Mouse (Mus musculus) hindbrain, embryonic 16.5 days (tissue): ENCODE results near the gene Tmem240. TPM values are rescaled to one million over a fixed set of nuclear protein-coding genes. Genes with fewer than 3 reads are reported as not detected.

ENCODE experiments used
- ATAC-seq: fragments of 200-750 bp; cut with Nextera tagmentation; 2 replicates; pipeline ENCODE4 v1.8.0; 2017; ENCODE audit warnings: moderate TSS enrichment, moderate library complexity
- H3K27ac ChIP-seq: fragments of 300-500 bp; sonication (generic); 2 replicates; pipeline ENCODE4 v1.5.1; 2014; ENCODE audit warnings: low read depth, mild to moderate bottlenecking, control low read depth, low read length, moderate library complexity
- H3K27me3 ChIP-seq: fragments of 300-500 bp; sonication (generic); replicated peaks from 2 replicates; pipeline ENCODE4 v1.6.1; 2014; ENCODE audit warnings: low read length; ENCODE audit not compliant: control insufficient read depth, insufficient read depth
- H3K36me3 ChIP-seq: fragments of 300-500 bp; sonication (generic); 2 replicates; pipeline ENCODE4 v1.6.1; 2014; ENCODE audit warnings: mild to moderate bottlenecking, low read length, moderate library complexity, mixed read lengths; ENCODE audit not compliant: control insufficient read depth, insufficient read depth
- H3K4me1 ChIP-seq: fragments of 300-500 bp; sonication (generic); 2 replicates; pipeline ENCODE4 v1.6.1; 2014; ENCODE audit warnings: low read depth, low read length; ENCODE audit not compliant: control insufficient read depth, insufficient read depth
- H3K4me2 ChIP-seq: fragments of 300-500 bp; sonication (generic); 2 replicates; pipeline ENCODE4 v1.6.1; 2014; ENCODE audit warnings: mild to moderate bottlenecking, low read length, control low read depth, moderate library complexity
- H3K4me3 ChIP-seq: fragments of 300-500 bp; sonication (generic); 2 replicates; pipeline ENCODE4 v1.5.1; 2014; ENCODE audit warnings: mild to moderate bottlenecking, low read length, control low read depth, moderate library complexity
- H3K9ac ChIP-seq: fragments of 300-500 bp; sonication (generic); 2 replicates; pipeline ENCODE4 v1.6.1; 2014; ENCODE audit warnings: low read depth, mild to moderate bottlenecking, control low read depth, low read length, moderate library complexity
- H3K9me3 ChIP-seq: fragments of 300-500 bp; sonication (generic); 2 replicates; pipeline ENCODE4 v1.6.1; 2014; ENCODE audit warnings: mild to moderate bottlenecking, low read length, moderate library complexity; ENCODE audit not compliant: control insufficient read depth
- WGBS: fragments of 180-500 bp; shearing (Covaris S2); extraction: QIAGEN DNeasy Blood & Tissue Kit; methylation state at CpG from one replicate; pipeline ENCODE4 v1.1.7; 2014; 5-methylcytosine and 5-hydroxymethylcytosine counted together
- polyA plus RNA-seq: library from polyadenylated mRNA; unstranded; fragments of >200 nt; fragmentation: Nextera tagmentation; extraction: Ambion mirVana; gene quantifications from 2 replicates; pipeline ENCODE4 v1.2.1, GENCODE M21; 2015

The Tmem240 gene
- polyA plus RNA-seq, 1 experiment from 2014 or later: 17.4 TPM

DNA sequence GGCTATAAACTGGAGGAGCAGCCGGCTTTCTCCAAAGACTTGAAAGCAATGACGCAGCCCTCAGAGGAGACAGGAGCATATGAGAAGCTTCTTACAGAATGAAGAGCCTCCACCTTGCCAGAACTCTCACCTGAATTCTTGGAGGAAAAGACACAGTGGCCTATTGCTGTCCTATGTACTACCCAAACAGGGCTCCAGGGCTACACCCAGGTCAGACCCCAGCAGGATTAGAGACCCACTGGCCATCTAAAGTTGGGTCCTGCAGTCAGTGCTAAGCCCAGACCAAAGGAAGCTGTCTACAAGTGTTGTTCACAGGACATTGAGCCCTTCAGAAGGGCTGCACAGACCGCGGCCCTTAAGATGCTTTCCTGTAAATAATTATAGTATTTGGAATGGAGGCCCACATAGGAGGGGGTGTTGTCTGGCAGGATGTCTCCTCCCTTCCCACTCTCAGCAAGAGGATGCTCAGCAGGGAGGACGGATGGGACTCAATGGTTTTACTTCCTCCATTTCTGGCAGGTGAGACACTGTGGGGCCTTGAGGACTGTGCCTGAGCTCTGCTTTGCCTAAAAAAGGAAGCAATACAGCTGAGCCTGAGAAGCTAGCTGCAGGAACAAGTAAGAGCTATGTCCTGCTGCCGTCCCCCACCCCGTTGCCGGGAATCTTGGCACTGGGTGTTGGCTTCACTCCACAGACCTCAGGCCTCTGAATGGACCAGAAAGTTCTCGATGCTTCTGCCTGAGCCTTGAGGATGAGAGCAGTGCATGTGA is 40.6 kb downstream of the Tmem240 start:
- Histone ChIP-seq H3K9ac (peak overlapping the region; percentile 64), H3K4me2 (peak overlapping the region; percentile 82), H3K27ac (peak overlapping the region; percentile 61), H3K4me3 (peak overlapping the region; percentile 48), H3K9me3 (no peaks in the 10 kb centered on the region), H3K36me3 (no peaks in the 10 kb centered on the region), H3K27me3 (peaks cover 11% of the 10 kb centered on the region), H3K4me1 (peaks cover 25% of the 10 kb centered on the region)
- WGBS: 50% methylated on average over 9 of the region's 9 CpGs
- no peak for ATAC-seq

- no peaks in the 10 kb centered on the region for H3K36me3 ChIP-seq
- WGBS: 68% methylated on average over 3 of the region's 3 CpGs
- peaks cover 19% of the 10 kb centered on the region for H3K4me1 ChIP-seq
- H3K27ac ChIP-seq: peak overlapping the region; percentile 5; the same call in 1 of the 2 replicates
- H3K9me3 ChIP-seq: no peaks in the 10 kb centered on the region
- no peak for ATAC-seq
- H3K4me3 ChIP-seq: no peak overlapping the region
- H3K4me2 ChIP-seq: no peak overlapping the region
- no peak overlapping the region for H3K9ac ChIP-seq
- peaks cover 11% of the 10 kb centered on the region for H3K27me3 ChIP-seq
Observed at GRCm38 (mm10) chr4:155775855-155776254, 41.3 kb downstream of the Tmem240 start.

DNA sequence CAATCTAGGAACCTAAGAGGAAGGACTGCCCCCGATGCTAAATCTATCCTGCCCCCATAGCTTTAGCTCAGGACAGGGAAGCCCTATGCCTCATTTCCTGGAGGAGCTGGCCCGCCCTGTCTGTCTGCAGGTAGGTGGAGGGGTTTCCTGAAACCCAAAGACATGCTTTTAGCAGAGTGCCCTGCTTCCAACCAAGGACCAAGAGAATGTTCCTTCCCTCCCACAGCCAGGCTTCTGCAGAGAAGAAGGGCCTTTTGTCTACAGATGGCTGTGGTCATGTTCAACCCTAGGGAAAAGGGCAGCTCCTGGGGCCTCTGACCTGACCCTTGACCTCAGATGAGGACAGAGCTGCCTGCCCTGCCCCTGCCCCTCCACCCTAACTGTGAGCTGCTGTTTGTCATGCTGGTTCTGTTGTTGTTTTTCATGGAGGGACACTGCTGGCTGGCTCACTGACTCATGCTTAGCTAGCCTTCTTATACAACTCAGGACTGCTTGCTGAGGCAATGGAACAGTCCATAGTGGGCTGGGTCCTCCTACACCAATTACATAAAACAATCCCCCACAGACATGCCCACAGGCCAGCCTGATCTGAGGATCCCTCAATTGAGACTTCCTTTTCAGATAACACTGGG is 42.2 kb downstream of the Tmem240 start:
- Histone ChIP-seq H3K9ac (no peak overlapping the region), H3K4me2 (no peak overlapping the region), H3K27me3 (peaks cover 11% of the 10 kb centered on the region), H3K27ac (no peak overlapping the region), H3K36me3 (no peaks in the 10 kb centered on the region), H3K4me3 (no peak overlapping the region), H3K4me1 (peaks cover 18% of the 10 kb centered on the region), H3K9me3 (no peaks in the 10 kb centered on the region)
- 45% methylated on average over 2 of the region's 2 CpGs for WGBS
- ATAC-seq: no peak

- Histone ChIP-seq H3K27ac (no peak overlapping the region), H3K9me3 (no peaks in the 10 kb centered on the region), H3K36me3 (no peaks in the 10 kb centered on the region), H3K27me3 (peaks cover 7% of the 10 kb centered on the region), H3K4me1 (peaks cover 18% of the 10 kb centered on the region), H3K4me2 (no peak overlapping the region), H3K4me3 (no peak overlapping the region), H3K9ac (no peak overlapping the region)
- 76% methylated on average over 2 of the region's 2 CpGs for WGBS
- no peak for ATAC-seq
Observed at GRCm38 (mm10) chr4:155777816-155778215, 43.2 kb downstream of the Tmem240 start.

DNA sequence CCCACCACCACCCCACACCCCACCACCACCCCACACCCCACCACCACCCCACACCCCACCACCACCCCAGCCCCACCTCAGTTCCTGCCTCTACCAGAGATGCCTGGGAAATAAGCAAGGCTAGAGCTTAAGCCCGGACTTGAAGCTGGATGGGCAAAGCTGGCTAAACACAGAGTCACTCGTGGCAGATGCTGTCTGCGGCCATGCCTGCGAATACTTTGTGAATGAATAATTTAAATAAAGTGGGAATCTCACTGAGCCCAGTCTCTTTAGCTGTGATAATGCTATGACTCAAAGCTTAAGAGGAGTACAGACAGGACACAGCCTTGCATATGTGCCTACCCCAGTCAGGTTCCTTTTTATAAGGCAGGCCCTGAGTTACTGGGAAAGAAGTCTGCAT is 44.9 kb downstream of the Tmem240 start:
- no peak overlapping the region for H3K4me3 ChIP-seq
- no peak overlapping the region for H3K4me2 ChIP-seq
- H3K9ac ChIP-seq: no peak overlapping the region
- no peak for ATAC-seq
- WGBS: 77% methylated on average over 4 of the region's 4 CpGs
- peaks cover 14% of the 10 kb centered on the region for H3K4me1 ChIP-seq
- H3K27me3 ChIP-seq: no peaks in the 10 kb centered on the region
- no peak overlapping the region for H3K27ac ChIP-seq
- no peaks in the 10 kb centered on the region for H3K9me3 ChIP-seq
- no peaks in the 10 kb centered on the region for H3K36me3 ChIP-seq

DNA sequence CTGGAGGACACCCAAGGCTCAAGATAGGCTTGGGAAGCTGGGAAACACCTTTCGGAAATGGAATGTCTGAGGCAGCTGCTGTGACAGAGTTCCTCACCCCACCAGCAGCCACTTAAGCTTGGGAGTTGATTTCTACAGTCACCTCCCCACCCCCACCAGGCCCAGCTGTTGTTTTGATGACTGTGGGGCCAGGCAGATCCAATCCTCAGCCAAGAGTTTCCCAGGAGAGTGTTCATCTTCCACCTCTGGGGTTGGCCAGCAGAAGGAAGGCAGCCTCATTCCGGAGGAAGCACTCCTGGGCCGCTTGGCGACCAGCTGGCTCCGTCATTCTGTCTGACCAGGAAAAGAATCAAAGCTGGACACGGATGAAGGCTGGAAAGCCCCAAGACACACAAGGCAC is 46.3 kb downstream of the Tmem240 start:
- Histone ChIP-seq H3K9ac (no peak overlapping the region), H3K9me3 (no peaks in the 10 kb centered on the region), H3K36me3 (no peaks in the 10 kb centered on the region), H3K27me3 (no peaks in the 10 kb centered on the region), H3K4me1 (peaks cover 5% of the 10 kb centered on the region), H3K4me3 (no peak overlapping the region), H3K4me2 (no peak overlapping the region), H3K27ac (peak overlapping the region; percentile 54; the same call in 1 of the 2 replicates)
- WGBS: 31% methylated on average over 6 of the region's 6 CpGs
- no peak for ATAC-seq

GRCm38 (mm10) chr4:155783486-155784080 is 49.0 kb downstream of the Tmem240 start:
- Histone ChIP-seq H3K4me3 (peak overlapping the region; percentile 69), H3K27ac (peak overlapping the region; percentile 89), H3K36me3 (no peaks in the 10 kb centered on the region), H3K27me3 (no peaks in the 10 kb centered on the region), H3K9me3 (no peaks in the 10 kb centered on the region), H3K4me2 (peak overlapping the region; percentile 80), H3K9ac (peak overlapping the region; percentile 85), H3K4me1 (peaks cover 4% of the 10 kb centered on the region; the same call in 1 of the 2 replicates)
- 33% methylated on average over 16 of the region's 16 CpGs for WGBS
- no peak for ATAC-seq

GRCm38 (mm10) chr4:155784081-155784701 is 49.6 kb downstream of the Tmem240 start:
- no peaks in the 10 kb centered on the region for H3K36me3 ChIP-seq
- peak overlapping the region; percentile 69 for H3K4me3 ChIP-seq
- H3K9me3 ChIP-seq: no peaks in the 10 kb centered on the region
- H3K9ac ChIP-seq: peak overlapping the region; percentile 85
- H3K27ac ChIP-seq: peak overlapping the region; percentile 89
- ATAC-seq: peak; percentile 92
- under 1% methylated on average over 52 of the region's 52 CpGs for WGBS
- peak overlapping the region; percentile 80 for H3K4me2 ChIP-seq
- no peaks in the 10 kb centered on the region for H3K27me3 ChIP-seq
- peaks cover 4% of the 10 kb centered on the region; the same call in 1 of the 2 replicates for H3K4me1 ChIP-seq

DNA sequence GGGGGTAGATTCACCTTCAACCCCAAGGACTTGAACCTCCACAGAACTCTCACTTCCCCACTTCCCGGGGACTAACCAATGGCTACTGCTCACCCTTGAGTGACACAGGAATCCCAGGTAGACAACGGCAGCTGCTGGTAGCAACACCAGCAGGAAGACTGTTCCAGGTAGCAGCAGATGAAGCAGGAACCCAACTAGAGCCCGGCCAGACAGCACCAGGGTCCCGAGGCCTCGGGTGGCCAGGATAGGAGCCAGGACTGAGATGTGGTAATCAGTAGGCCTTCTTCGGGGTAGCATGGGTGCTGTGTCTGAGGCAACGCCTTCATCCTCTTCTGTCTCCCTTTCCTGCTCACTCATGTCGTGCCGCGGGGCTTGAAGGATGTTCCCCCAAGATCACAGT is 50.6 kb downstream of the Tmem240 start:
- 77% methylated on average over 8 of the region's 10 CpGs for WGBS
- Histone ChIP-seq H3K9me3 (no peaks in the 10 kb centered on the region), H3K4me3 (no peak overlapping the region), H3K4me1 (peaks cover 4% of the 10 kb centered on the region; the same call in 1 of the 2 replicates), H3K9ac (no peak overlapping the region), H3K27me3 (no peaks in the 10 kb centered on the region), H3K36me3 (no peaks in the 10 kb centered on the region), H3K4me2 (no peak overlapping the region; the same call in 1 of the 2 replicates), H3K27ac (no peak overlapping the region)
- no peak for ATAC-seq
